In the genomic region with DNA sequence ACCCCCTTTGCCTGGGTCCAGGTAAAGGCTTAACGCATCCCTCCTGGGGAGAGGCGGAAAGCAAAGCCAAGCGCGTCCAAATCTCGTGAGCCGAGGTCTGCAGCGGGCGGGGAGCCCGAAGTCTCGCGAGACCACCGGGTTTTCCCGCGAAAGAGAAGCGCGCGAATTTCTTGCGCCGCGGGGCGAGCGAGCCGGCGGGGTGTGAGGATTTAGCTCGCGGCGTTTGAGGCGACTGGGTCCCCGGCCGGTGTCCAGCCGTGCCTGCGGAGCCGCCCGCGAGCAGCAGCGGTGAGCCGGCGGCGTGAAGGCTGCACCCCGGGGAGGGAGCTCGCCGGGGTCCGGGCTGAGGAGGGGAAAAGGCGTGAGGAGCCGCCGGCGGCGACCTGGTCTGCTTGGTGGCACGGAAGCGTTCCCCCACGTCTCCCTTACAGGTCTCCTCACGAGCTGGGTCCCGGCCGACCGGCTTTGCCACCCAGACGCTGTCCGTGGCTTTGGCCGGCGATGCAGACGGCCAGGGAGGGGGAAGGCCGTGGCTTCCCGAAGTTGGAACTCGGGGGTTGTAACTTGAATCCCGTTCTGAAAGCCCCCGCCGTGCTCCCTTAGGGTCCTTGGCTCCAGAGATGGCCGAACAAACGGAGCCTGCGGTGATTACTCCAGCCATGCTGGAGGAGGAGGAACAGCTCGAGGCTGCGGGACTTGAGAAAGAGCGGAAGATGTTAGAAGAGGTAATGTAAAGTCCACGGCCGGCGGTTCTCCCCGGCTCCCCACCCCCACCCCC, we compare ENCODE assay signal across 8 mouse cellular contexts. TPM values are rescaled to one million over a fixed set of nuclear protein-coding genes. Genes with fewer than 3 reads are reported as not detected.
A peak's percentile ranks its signal among the peaks of the same experiment; 100 is the strongest.
DNase-seq lines count a peak whose midpoint lies in the region; ATAC-seq and TF ChIP-seq lines count a peak whose summit lies in the region.

A gene (plus strand): TSS at position 128 of the 778 bp plus-strand sequence.

- no peaks in the 10 kb centered on the region for H3K9me3 ChIP-seq in ES-Bruce4 (replicated peaks; ENCODE audit: control insufficient read depth, insufficient read depth, low read length, poor library complexity, severe bottlenecking)
- no peaks in the 10 kb centered on the region for H3K9me3 ChIP-seq in forebrain, embryonic 12.5 days
- H3K9me3 ChIP-seq in liver, embryonic 16.5 days (replicated peaks; ENCODE audit: control insufficient read depth, low read length): no peaks in the 10 kb centered on the region
- H3K9me3 ChIP-seq in neural tube, embryonic 12.5 days: no peaks in the 10 kb centered on the region
- no peaks in the 10 kb centered on the region for H3K9me3 ChIP-seq in stomach, postnatal 0 days (ENCODE audit: control insufficient read depth, low read length)

- peak; percentile 93 for ATAC-seq in forebrain, embryonic 12.5 days (ENCODE audit: low FRiP score)
- peak; percentile 90 for ATAC-seq in liver, embryonic 16.5 days (ENCODE audit: low read depth)
- peak; percentile 95 for ATAC-seq in neural tube, embryonic 12.5 days (ENCODE audit: low FRiP score, low read depth)
- peak; percentile 94 for ATAC-seq in stomach, postnatal 0 days (ENCODE audit: low FRiP score, low TSS enrichment)

- WGBS in forebrain, embryonic 12.5 days: under 1% methylated on average over 76 of the region's 76 CpGs
- under 1% methylated on average over 66 of the region's 76 CpGs for WGBS in liver, embryonic 16.5 days (ENCODE audit: insufficient replicate concordance)
- under 1% methylated on average over 75 of the region's 76 CpGs for WGBS in neural tube, embryonic 12.5 days
- WGBS in stomach, postnatal 0 days: 0% methylated on average over 76 of the region's 76 CpGs

- H3K4me1 ChIP-seq in ES-Bruce4 (ENCODE audit: control insufficient read depth, insufficient read depth, low read length): peaks cover 5% of the 10 kb centered on the region
- peaks cover 7% of the 10 kb centered on the region; the same call in 1 of the 2 replicates for H3K4me1 ChIP-seq in forebrain, embryonic 12.5 days
- peaks cover 7% of the 10 kb centered on the region for H3K4me1 ChIP-seq in liver, embryonic 16.5 days (ENCODE audit: control insufficient read depth, low read depth, low read length)
- peaks cover 9% of the 10 kb centered on the region for H3K4me1 ChIP-seq in neural tube, embryonic 12.5 days
- no peaks in the 10 kb centered on the region for H3K4me1 ChIP-seq in stomach, postnatal 0 days (replicated peaks; ENCODE audit: control insufficient read depth, insufficient read depth)

- H3K4me3 ChIP-seq in ES-Bruce4 (ENCODE audit: low read depth, low read length): peak within 1 kb of the TSS; percentile 98
- H3K4me3 ChIP-seq in forebrain, embryonic 12.5 days (replicated peaks): peak within 1 kb of the TSS; percentile 81
- H3K4me3 ChIP-seq in liver, embryonic 16.5 days (ENCODE audit: low read depth, low read length): peak within 1 kb of the TSS; percentile 81
- H3K4me3 ChIP-seq in neural tube, embryonic 12.5 days: peak within 1 kb of the TSS; percentile 80
- H3K4me3 ChIP-seq in stomach, postnatal 0 days (ENCODE audit: low read depth, low read length): peak within 1 kb of the TSS; percentile 83

- no peaks in the 10 kb centered on the region for H3K27me3 ChIP-seq in ES-Bruce4 (ENCODE audit: control insufficient read depth, insufficient read depth, low read length, poor library complexity, severe bottlenecking)
- no peaks in the 10 kb centered on the region for H3K27me3 ChIP-seq in forebrain, embryonic 12.5 days
- no peaks in the 10 kb centered on the region for H3K27me3 ChIP-seq in liver, embryonic 16.5 days (ENCODE audit: control insufficient read depth, insufficient read depth, low read depth, low read length)
- H3K27me3 ChIP-seq in neural tube, embryonic 12.5 days (replicated peaks): no peaks in the 10 kb centered on the region
- no peaks in the 10 kb centered on the region for H3K27me3 ChIP-seq in stomach, postnatal 0 days (ENCODE audit: control insufficient read depth, insufficient read depth, low read length)

- H3K36me3 ChIP-seq in ES-Bruce4 (ENCODE audit: control insufficient read depth, insufficient read depth, low read length, poor library complexity, severe bottlenecking): peaks cover 36% of the 10 kb centered on the region
- peaks cover 16% of the 10 kb centered on the region; the same call in 1 of the 2 replicates for H3K36me3 ChIP-seq in forebrain, embryonic 12.5 days (replicated peaks)
- peaks cover 5% of the 10 kb centered on the region for H3K36me3 ChIP-seq in liver, embryonic 16.5 days (ENCODE audit: control insufficient read depth, insufficient read depth)
- H3K36me3 ChIP-seq in neural tube, embryonic 12.5 days: peaks cover 3% of the 10 kb centered on the region; the same call in 1 of the 2 replicates
- no peaks in the 10 kb centered on the region for H3K36me3 ChIP-seq in stomach, postnatal 0 days (ENCODE audit: control insufficient read depth, insufficient read depth, low read length)

- TF ChIP-seq EP300 in ES-Bruce4 (IDR thresholded peaks at IDR 0.05; ENCODE audit: insufficient read depth, low read depth, low read length): no peak; the same call in 1 of the 2 replicates
- TF ChIP-seq EP300 in stomach, postnatal 0 days (optimal IDR thresholded peaks at IDR 0.05): peak; percentile 92

- peak within 1 kb of the TSS; percentile 27 for H3K27ac ChIP-seq in ES-Bruce4 (ENCODE audit: insufficient read depth, low read length)
- H3K27ac ChIP-seq in forebrain, embryonic 12.5 days: peak within 1 kb of the TSS; percentile 80
- H3K27ac ChIP-seq in liver, embryonic 16.5 days (ENCODE audit: low read length): peak within 1 kb of the TSS; percentile 46
- no peak within 1 kb of the TSS for H3K27ac ChIP-seq in neural tube, embryonic 12.5 days
- H3K27ac ChIP-seq in stomach, postnatal 0 days (replicated peaks): peak within 1 kb of the TSS; percentile 40

- no peak for TF ChIP-seq POLR2A in ES-Bruce4 (IDR thresholded peaks at IDR 0.05; ENCODE audit: insufficient read depth, low read length)

- intact Hi-C loops in heart, postnatal 10 days (cut with DNase I): no loop called here

- H3K4me2 ChIP-seq in forebrain, embryonic 12.5 days: peak within 1 kb of the TSS; percentile 74
- peak within 1 kb of the TSS; percentile 96 for H3K4me2 ChIP-seq in liver, embryonic 16.5 days (ENCODE audit: low read depth, low read length)
- peak within 1 kb of the TSS; percentile 75 for H3K4me2 ChIP-seq in neural tube, embryonic 12.5 days (replicated peaks)
- H3K4me2 ChIP-seq in stomach, postnatal 0 days (replicated peaks; ENCODE audit: low read depth): peak within 1 kb of the TSS; percentile 100

- no peak for TF ChIP-seq CTCF in ES-Bruce4 (IDR thresholded peaks at IDR 0.05; ENCODE audit: low read depth, low read length)
- TF ChIP-seq CTCF in stomach, postnatal 0 days (IDR thresholded peaks at IDR 0.05; ENCODE audit: low read depth): no peak

- peak; percentile 88 for DNase-seq in c-Kit-positive CD71-positive TER-119-positive erythroid progenitor cells, embryonic 14.5 days (ENCODE audit: low spot score)
- DNase-seq in heart, postnatal 10 days: peak; percentile 88 to 92
- peak; percentile 93 to 95 for DNase-seq in kidney, postnatal 4 days
- peak; percentile 91 for DNase-seq in stomach, postnatal 0 days (ENCODE audit: low spot score)

- peak within 1 kb of the TSS; percentile 94 for H3K9ac ChIP-seq in ES-Bruce4 (ENCODE audit: low read depth, poor library complexity, severe bottlenecking)
- H3K9ac ChIP-seq in forebrain, embryonic 12.5 days: peak within 1 kb of the TSS; percentile 91
- peak within 1 kb of the TSS; percentile 84 for H3K9ac ChIP-seq in liver, embryonic 16.5 days (ENCODE audit: low read depth, low read length)
- H3K9ac ChIP-seq in neural tube, embryonic 12.5 days: peak within 1 kb of the TSS; percentile 66
- peak within 1 kb of the TSS; percentile 82 for H3K9ac ChIP-seq in stomach, postnatal 0 days (ENCODE audit: low read length)

RNA-seq across cellular contexts. Expression of the gene that starts here (rescaled TPM):
- 526 and 534 TPM in 2 replicates for polyA plus RNA-seq in ES-Bruce4 (2011; ENCODE audit: insufficient read depth, insufficient read length, low read depth, missing spikeins)
- 89.0 and 90.0 TPM in 2 replicates for polyA plus RNA-seq in forebrain, embryonic 12.5 days (2016; fragmentation: Nextera tagmentation; extraction: Ambion mirVana)
- total RNA-seq in heart, postnatal 10 days (2021): 1 to 10 TPM; 6.7 to 9.2 TPM
- polyA plus RNA-seq in liver, embryonic 16.5 days (2015; fragmentation: Nextera tagmentation; extraction: Ambion mirVana): 13.9 and 17.8 TPM in 2 replicates
- polyA plus RNA-seq in neural tube, embryonic 12.5 days (2016; fragmentation: Nextera tagmentation; extraction: Ambion mirVana): 39.8 and 45.2 TPM in 2 replicates
- polyA plus RNA-seq in stomach, postnatal 0 days (2015; fragmentation: Nextera tagmentation; extraction: Ambion mirVana): 13.7 and 14.3 TPM in 2 replicates
